Mouse (Mus musculus) Patski (cell line): ENCODE results near the gene Amn. TPM values are rescaled to one million over a fixed set of nuclear protein-coding genes. Genes with fewer than 3 reads are reported as not detected.

Source experiments
- ATAC-seq: fragments of 100-300 bp; one replicate; pipeline ENCODE4 v1.8.0; 2021
- CTCF ChIA-PET: fragments of 350-600 bp; sonication (Branson Sonifier 250); formaldehyde crosslinking; loops from one replicate; lab custom pipeline; 2022; ENCODE audit warnings: inconsistent platforms; lab: Charles Lee
- POLR2A ChIA-PET: fragments of 350-600 bp; sonication (Branson Sonifier 250); formaldehyde crosslinking; loops from one replicate; lab custom pipeline; 2022; ENCODE audit warnings: antibody characterized with exemption, inconsistent platforms; lab: Charles Lee
- DNase-seq: peaks from one replicate; pipeline ENCODE4 v3.0.0-alpha.2; 2011; ENCODE audit warnings: low read depth, low spot score
- H3K27me3 ChIP-seq: fragments of 371-371 bp; one replicate; pipeline ENCODE4 v1.5.1; 2021
- CTCF ChIP-seq: fragments of 100-300 bp; IDR thresholded peaks from one replicate; pipeline ENCODE4 v1.5.1; 2021
- in situ Hi-C: fragments of 300-500 bp; cut with MboI; formaldehyde crosslinking; loops from 3 replicates; pipeline ENCODE4 v1.11.1; 2018; ENCODE audit warnings: low pct_unique_long_range_greater_than_20kb, mixed read lengths
- polyA plus RNA-seq: library from polyadenylated mRNA; unstranded; gene quantifications from one replicate; pipeline ENCODE4 v1.2.3, GENCODE M21; 2021

Amn gene
- polyA plus RNA-seq, 1 experiment from 2014 or later = 0.04 TPM

- no peak for TF ChIP-seq CTCF
- POLR2A ChIA-PET = interaction anchor here (1.1 kb wide), 1 partner anchor 15 kb away, joined by 3 read pairs; no protein-coding TSS in a partner anchor
- no peak for ATAC-seq
- H3K27me3 ChIP-seq = no peaks in the 10 kb centered on the region
- CTCF ChIA-PET = interaction anchor here (1.3 to 1.9 kb wide), 2 partner anchors 15 to 74 kb away, joined by 3 to 6 read pairs; no protein-coding TSS in a partner anchor
- in situ Hi-C loops = no loop called here
- DNase-seq = no peak
Measured at GRCm38 (mm10) chr12:111238778-111239177, 32.1 kb upstream of the Amn start.

GRCm38 (mm10) chr12:111239930-111240329, 31.0 kb upstream of the Amn start:
- ATAC-seq = no peak
- no peak for TF ChIP-seq CTCF
- in situ Hi-C loops = no loop called here
- CTCF ChIA-PET = interaction anchor here (0.9 to 1.9 kb wide), 2 partner anchors 11 to 75 kb away, joined by 3 to 6 read pairs; no protein-coding TSS in a partner anchor
- POLR2A ChIA-PET = interaction anchor here (1.1 kb wide), 1 partner anchor 16 kb away, joined by 3 read pairs; no protein-coding TSS in a partner anchor
- no peaks in the 10 kb centered on the region for H3K27me3 ChIP-seq
- no peak for DNase-seq

GRCm38 (mm10) chr12:111241916-111242315, 29.0 kb upstream of the Amn start:
- H3K27me3 ChIP-seq = no peaks in the 10 kb centered on the region
- ChIA-PET POLR2A (no interaction called here), CTCF (no interaction called here)
- TF ChIP-seq CTCF = no peak
- ATAC-seq (no peak), DNase-seq (no peak)
- in situ Hi-C loops = no loop called here

- ATAC-seq (no peak), DNase-seq (no peak)
- CTCF ChIA-PET = no interaction called here
- POLR2A ChIA-PET = no interaction called here
- H3K27me3 ChIP-seq = no peaks in the 10 kb centered on the region
- no peak for TF ChIP-seq CTCF
- in situ Hi-C loops = no loop called here
Measured at GRCm38 (mm10) chr12:111242346-111242745, 28.5 kb upstream of the Amn start.

GRCm38 (mm10) chr12:111243733-111244132, 27.2 kb upstream of the Amn start:
- TF ChIP-seq CTCF = no peak
- H3K27me3 ChIP-seq = no peaks in the 10 kb centered on the region
- DNase-seq (no peak), ATAC-seq (no peak)
- in situ Hi-C loops = no loop called here
- ChIA-PET POLR2A (no interaction called here), CTCF (no interaction called here)

GRCm38 (mm10) chr12:111245070-111245469, 25.8 kb upstream of the Amn start:
- TF ChIP-seq CTCF = no peak
- CTCF ChIA-PET = no interaction called here
- DNase-seq = no peak
- no peak for ATAC-seq
- no peaks in the 10 kb centered on the region for H3K27me3 ChIP-seq
- in situ Hi-C loops = no loop called here
- POLR2A ChIA-PET = no interaction called here

GRCm38 (mm10) chr12:111246808-111247464, 24.0 kb upstream of the Amn start:
- TF ChIP-seq CTCF = no peak
- CTCF ChIA-PET = no interaction called here
- in situ Hi-C loops = no loop called here
- ATAC-seq (no peak), DNase-seq (no peak)
- H3K27me3 ChIP-seq = no peaks in the 10 kb centered on the region
- POLR2A ChIA-PET = no interaction called here

GRCm38 (mm10) chr12:111249095-111249494, 21.8 kb upstream of the Amn start:
- ChIA-PET POLR2A (no interaction called here), CTCF (no interaction called here)
- DNase-seq (no peak), ATAC-seq (no peak)
- no peak for TF ChIP-seq CTCF
- H3K27me3 ChIP-seq = no peaks in the 10 kb centered on the region
- in situ Hi-C loops = no loop called here

GRCm38 (mm10) chr12:111250116-111250515, 20.8 kb upstream of the Amn start:
- CTCF ChIA-PET = interaction anchor here (1.0 kb wide), 1 partner anchor 9 kb away, joined by 4 read pairs; no protein-coding TSS in a partner anchor
- in situ Hi-C loops = no loop called here

DNA sequence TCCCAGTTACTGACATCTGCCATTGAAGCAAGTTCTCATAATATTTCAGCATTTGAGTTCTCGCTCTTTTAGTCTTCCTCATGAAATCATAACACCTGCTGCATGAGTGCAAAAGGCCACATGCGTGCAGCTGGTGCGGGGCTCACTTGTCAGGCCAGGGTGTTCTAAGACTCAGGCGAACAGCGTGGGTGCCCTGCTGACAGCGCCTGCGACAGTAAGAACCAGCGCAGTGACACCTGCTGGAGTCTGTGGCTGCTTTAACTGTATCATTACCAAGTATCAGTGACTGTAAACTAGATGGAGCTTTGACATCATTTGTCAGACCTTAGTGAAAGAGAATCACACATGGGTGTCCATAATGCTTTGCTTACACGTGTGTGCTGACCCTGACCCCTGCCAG, 19.7 kb upstream of the Amn start:
- H3K27me3 ChIP-seq = no peaks in the 10 kb centered on the region
- ChIA-PET CTCF (no interaction called here), POLR2A (no interaction called here)
- in situ Hi-C loops = no loop called here
- no peak for DNase-seq
- no peak for ATAC-seq
- TF ChIP-seq CTCF = no peak

More at GRCm38 (mm10) chr12:111250116-111250515, 20.8 kb upstream of the Amn start:
- no peak for TF ChIP-seq CTCF
- DNase-seq (no peak), ATAC-seq (no peak)
- H3K27me3 ChIP-seq = no peaks in the 10 kb centered on the region
- POLR2A ChIA-PET = interaction anchor here (0.9 kb wide), 1 partner anchor 16 kb away, joined by 3 read pairs; no protein-coding TSS in a partner anchor

- ATAC-seq (no peak), DNase-seq (no peak)
- ChIA-PET CTCF (no interaction called here), POLR2A (no interaction called here)
- no peak for TF ChIP-seq CTCF
- H3K27me3 ChIP-seq = no peaks in the 10 kb centered on the region
- in situ Hi-C loops = no loop called here
Measured at GRCm38 (mm10) chr12:111263650-111264049, 7.2 kb upstream of the Amn start.
